ENCODE assay signal across 24 mouse cellular contexts in genomic region chr17:15599496-15599895, GRCm38 (mm10). TPM values are rescaled to one million over a fixed set of nuclear protein-coding genes. Genes with fewer than 3 reads are reported as not detected.
DNase-seq lines count a peak whose midpoint lies in the region; ATAC-seq and TF ChIP-seq lines count a peak whose summit lies in the region.
"Had no signal": no experiment of that assay in that cellular context is flagged by ENCODE, and none has a peak within 500 bp of the region (broad histone marks: within the 10 kb centered on the region; RNA-seq: fewer than 3 reads in every experiment).

No protein-coding gene starts in this region.

- ATAC-seq in intestine, embryonic 15.5 days, result 0 out of 2 replicates have a peak, but pooled peaks have one; percentile 36
- no peak; the same call in 1 of the 2 replicates for ATAC-seq in intestine, embryonic 16.5 days
- peak; percentile 57 for ATAC-seq in activated CD4-positive, CD25-positive, alpha-beta regulatory T cell, adult 4 months
- ATAC-seq in intestine, postnatal 0 days, result 0 out of 2 replicates have a peak, but pooled peaks have one; percentile 28
- ATAC-seq: forebrain, embryonic 15.5 days had no signal

- H3K9ac ChIP-seq in intestine, embryonic 15.5 days, result no peak overlapping the region
- no peak overlapping the region for H3K9ac ChIP-seq in intestine, embryonic 16.5 days (ENCODE audit: low read depth, low read length)
- H3K9ac ChIP-seq in intestine, postnatal 0 days (ENCODE audit: low read depth, low read length), result no peak overlapping the region
- H3K9ac ChIP-seq: embryonic facial prominence, embryonic 13.5 days; forebrain, embryonic 12.5 days; forebrain, embryonic 15.5 days; heart, embryonic 13.5 days; hindbrain, embryonic 12.5 days; hindbrain, embryonic 15.5 days had no signal

- H3K27ac ChIP-seq in intestine, embryonic 15.5 days, result no peak overlapping the region
- H3K27ac ChIP-seq in intestine, embryonic 16.5 days (ENCODE audit: low read length), result no peak overlapping the region
- no peak overlapping the region for H3K27ac ChIP-seq in intestine, postnatal 0 days (ENCODE audit: low read depth, low read length)
- H3K27ac ChIP-seq: embryonic facial prominence, embryonic 10.5 days; embryonic facial prominence, embryonic 13.5 days; forebrain, embryonic 12.5 days; forebrain, embryonic 15.5 days; heart, adult 2 months; heart, embryonic 10.5 days; heart, embryonic 13.5 days; hindbrain, embryonic 12.5 days; hindbrain, embryonic 15.5 days had no signal

- no peak for TF ChIP-seq CTCF in intestine, postnatal 0 days (IDR thresholded peaks at IDR 0.05; ENCODE audit: low read depth)

- H3K4me1 ChIP-seq in intestine, embryonic 15.5 days (replicated peaks), result no peaks in the 10 kb centered on the region
- no peaks in the 10 kb centered on the region for H3K4me1 ChIP-seq in intestine, embryonic 16.5 days (ENCODE audit: control insufficient read depth, insufficient read depth, low read length)
- H3K4me1 ChIP-seq in intestine, postnatal 0 days (replicated peaks; ENCODE audit: control insufficient read depth, insufficient read depth, low read length), result no peaks in the 10 kb centered on the region
- H3K4me1 ChIP-seq: embryonic facial prominence, embryonic 10.5 days; embryonic facial prominence, embryonic 13.5 days; forebrain, embryonic 12.5 days; forebrain, embryonic 15.5 days; heart, embryonic 10.5 days; heart, embryonic 13.5 days; hindbrain, embryonic 12.5 days; hindbrain, embryonic 15.5 days had no signal

- no peak overlapping the region for H3K4me2 ChIP-seq in intestine, embryonic 15.5 days (replicated peaks)
- no peak overlapping the region for H3K4me2 ChIP-seq in intestine, embryonic 16.5 days (ENCODE audit: low read depth, low read length)
- H3K4me2 ChIP-seq in intestine, postnatal 0 days (replicated peaks; ENCODE audit: low read depth), result no peak overlapping the region
- H3K4me2 ChIP-seq: embryonic facial prominence, embryonic 13.5 days; forebrain, embryonic 12.5 days; forebrain, embryonic 15.5 days; heart, embryonic 13.5 days; hindbrain, embryonic 12.5 days; hindbrain, embryonic 15.5 days had no signal

- DNase-seq in heart, postnatal 14 days, result no peak
- no peak for DNase-seq in layer of hippocampus, adult 9-11 months
- DNase-seq: adrenal gland, adult 8-10 months; adrenal gland, postnatal 25 days; cerebellum, adult 11-12 months; cerebellum, adult 8-10 months; cerebellum, postnatal 10 days; cerebellum, postnatal 36 days; embryo, embryonic 11 days; gastrocnemius, postnatal 25 days; heart, adult 2 months had no signal

- no peak overlapping the region for H3K4me3 ChIP-seq in intestine, embryonic 15.5 days (replicated peaks)
- H3K4me3 ChIP-seq in intestine, embryonic 16.5 days (ENCODE audit: low read length), result no peak overlapping the region
- no peak overlapping the region for H3K4me3 ChIP-seq in intestine, postnatal 0 days (ENCODE audit: low read depth, low read length)
- H3K4me3 ChIP-seq: embryonic facial prominence, embryonic 10.5 days; embryonic facial prominence, embryonic 13.5 days; erythroblast, embryonic 14.5 days; forebrain, embryonic 12.5 days; forebrain, embryonic 15.5 days; heart, adult 2 months; heart, embryonic 10.5 days; heart, embryonic 13.5 days; hindbrain, embryonic 12.5 days; hindbrain, embryonic 15.5 days had no signal

- H3K27me3 ChIP-seq in intestine, embryonic 15.5 days (replicated peaks), result no peaks in the 10 kb centered on the region
- H3K27me3 ChIP-seq in intestine, embryonic 16.5 days (replicated peaks; ENCODE audit: control insufficient read depth, insufficient read depth, low read length), result no peaks in the 10 kb centered on the region
- no peaks in the 10 kb centered on the region for H3K27me3 ChIP-seq in intestine, postnatal 0 days (replicated peaks; ENCODE audit: control insufficient read depth, insufficient read depth, low read length)
- H3K27me3 ChIP-seq: embryonic facial prominence, embryonic 13.5 days; forebrain, embryonic 12.5 days; forebrain, embryonic 15.5 days; heart, embryonic 13.5 days; hindbrain, embryonic 12.5 days; hindbrain, embryonic 15.5 days had no signal

- 86% methylated on average over 7 of the region's 11 CpGs for whole genome bisulfite sequencing in intestine, embryonic 15.5 days
- WGBS in intestine, embryonic 16.5 days, result 82% methylated on average over 11 of the region's 11 CpGs
- 61% methylated on average over 7 of the region's 11 CpGs for WGBS in intestine, postnatal 0 days

- no peaks in the 10 kb centered on the region for H3K36me3 ChIP-seq in intestine, embryonic 15.5 days
- no peaks in the 10 kb centered on the region for H3K36me3 ChIP-seq in intestine, embryonic 16.5 days (ENCODE audit: control insufficient read depth, insufficient read depth, low read length)
- no peaks in the 10 kb centered on the region for H3K36me3 ChIP-seq in intestine, postnatal 0 days (ENCODE audit: control insufficient read depth, insufficient read depth)
- H3K36me3 ChIP-seq: embryonic facial prominence, embryonic 10.5 days; embryonic facial prominence, embryonic 13.5 days; forebrain, embryonic 12.5 days; forebrain, embryonic 15.5 days; heart, embryonic 10.5 days; heart, embryonic 13.5 days; hindbrain, embryonic 12.5 days; hindbrain, embryonic 15.5 days had no signal

- intact Hi-C loops in heart, postnatal 14 days (cut with DNase I), result no loop called here

- H3K9me3 ChIP-seq in intestine, embryonic 15.5 days, result no peaks in the 10 kb centered on the region
- no peaks in the 10 kb centered on the region for H3K9me3 ChIP-seq in intestine, embryonic 16.5 days (ENCODE audit: control insufficient read depth, low read length)
- H3K9me3 ChIP-seq in intestine, postnatal 0 days (ENCODE audit: control insufficient read depth), result no peaks in the 10 kb centered on the region
- H3K9me3 ChIP-seq: embryonic facial prominence, embryonic 10.5 days; embryonic facial prominence, embryonic 13.5 days; forebrain, embryonic 12.5 days; forebrain, embryonic 15.5 days; heart, embryonic 10.5 days; heart, embryonic 13.5 days; hindbrain, embryonic 12.5 days; hindbrain, embryonic 15.5 days had no signal

RNA-seq across cellular contexts. Expression of gene Prdm9, which starts 35.3 kb away (rescaled TPM):
- 1.2 and 2.2 TPM in 2 replicates for polyA plus RNA-seq in intestine, embryonic 15.5 days (2015; fragmentation: Nextera tagmentation; extraction: Ambion mirVana)
- 1.5 and 2.2 TPM in 2 replicates for polyA plus RNA-seq in intestine, embryonic 16.5 days (2015; fragmentation: Nextera tagmentation; extraction: Ambion mirVana)
- 1 to 10 TPM; 4.7 to 6.5 TPM for polyA plus RNA-seq in activated CD4-positive, CD25-positive, alpha-beta regulatory T cell, adult 4 months (2017; shearing (Covaris generic))
- 1.5 and 1.8 TPM in 2 replicates for polyA plus RNA-seq in intestine, postnatal 0 days (2015; fragmentation: Nextera tagmentation; extraction: Ambion mirVana)
- 1 to 10 TPM; 2.8 to 3.0 TPM for total RNA-seq in heart, postnatal 14 days (2021)
- polyA plus RNA-seq: erythroblast, embryonic 14.5 days had no signal
